Comparison of ENCODE assay signal across 22 mouse cellular contexts in the genomic region with DNA sequence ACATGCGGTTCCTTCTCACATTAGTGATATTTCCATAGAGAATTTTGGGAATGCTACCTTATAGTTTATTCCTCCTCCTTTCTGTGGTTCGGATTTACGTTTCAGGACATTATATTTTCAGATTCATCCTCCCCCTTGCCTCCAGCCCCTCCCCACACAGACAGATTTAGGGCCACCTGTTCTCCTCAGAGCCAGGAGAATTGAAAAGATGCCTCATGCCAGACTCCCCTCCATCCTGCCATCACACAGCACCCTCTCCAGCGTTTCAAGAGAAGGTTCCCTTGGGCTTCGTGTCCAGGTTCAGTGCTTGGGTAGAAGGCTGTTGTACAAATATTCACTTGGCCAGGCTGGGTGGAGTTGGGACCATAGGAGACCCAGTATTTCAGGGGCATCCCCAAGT. TPM values are rescaled to one million over a fixed set of nuclear protein-coding genes. Genes with fewer than 3 reads are reported as not detected.
"Had no signal": no experiment of that assay in that cellular context is flagged by ENCODE, and none has a peak within 500 bp of the region (broad histone marks: within the 10 kb centered on the region; RNA-seq: fewer than 3 reads in every experiment).

No protein-coding gene starts in this region.

- DNase-seq: lung, embryonic 14.5 days; lung, postnatal 10 days; lung, postnatal 4 days; midbrain, embryonic 14.5 days; retina, postnatal 1 day; right cerebral cortex, adult 18-20 months; right cerebral cortex, postnatal 25 days; right cerebral cortex, postnatal 4 days; spleen, adult 18-20 months; thymus, adult 18-20 months; thymus, postnatal 14 days; thymus, postnatal 36 days had no signal

- ATAC-seq: midbrain, embryonic 16.5 days had no signal

- H3K9ac ChIP-seq: lung, embryonic 14.5 days; midbrain, embryonic 12.5 days; neural tube, embryonic 13.5 days; neural tube, embryonic 15.5 days had no signal

- H3K9me3 ChIP-seq: midbrain, embryonic 10.5 days; midbrain, embryonic 12.5 days; neural tube, embryonic 13.5 days; neural tube, embryonic 15.5 days had no signal

- H3K27me3 ChIP-seq: midbrain, embryonic 12.5 days; neural tube, embryonic 15.5 days had no signal

- H3K36me3 ChIP-seq: midbrain, embryonic 10.5 days; midbrain, embryonic 12.5 days; neural tube, embryonic 13.5 days; neural tube, embryonic 15.5 days had no signal

- H3K4me3 ChIP-seq: midbrain, embryonic 10.5 days; midbrain, embryonic 12.5 days; myocyte; neural tube, embryonic 13.5 days; neural tube, embryonic 15.5 days had no signal

- H3K27ac ChIP-seq: midbrain, embryonic 10.5 days; midbrain, embryonic 12.5 days; neural tube, embryonic 13.5 days; neural tube, embryonic 15.5 days had no signal

- H3K4me2 ChIP-seq: lung, embryonic 14.5 days; midbrain, embryonic 12.5 days; neural tube, embryonic 13.5 days; neural tube, embryonic 15.5 days had no signal

RNA-seq across cellular contexts. Expression of gene Pou3f3, which starts 25.8 kb away (rescaled TPM):
- total RNA-seq: megakaryocyte, adult 5-6 weeks; megakaryocyte-erythroid progenitor cell, adult 5-6 weeks had no signal
- polyA plus RNA-seq: myocyte; small intestine, adult 2 months; stomach, embryonic 16.5 days had no signal
